Mouse (Mus musculus) MEL (cell line): ENCODE data around the gene Amz1. TPM values are rescaled to one million over a fixed set of nuclear protein-coding genes. Genes with fewer than 3 reads are reported as not detected.

Source experiments
- DNase-seq: peaks from one replicate; pipeline ENCODE4 v3.0.0; 2011; ENCODE audit warnings: low read depth, low spot score
- H3K27ac ChIP-seq: 2 replicates; pipeline ENCODE4 v1.5.1; 2012; ENCODE audit warnings: low read depth, mild to moderate bottlenecking, control low read depth, low read length, moderate library complexity; ENCODE audit not compliant: control insufficient read depth
- H3K27me3 ChIP-seq, 2 experiments: fragments of 150-350 bp in 1 of 2; sonication (generic) in 1 of 2; 2 replicates each; pipeline ENCODE4 v1.6.1; 2012; ENCODE audit warnings: low read length in 2 of 2, mild to moderate bottlenecking in 2 of 2, improper control_type of control experiment in 1 of 2, moderate library complexity in 1 of 2; ENCODE audit not compliant: insufficient read depth in 2 of 2, control insufficient read depth in 1 of 2
- H3K36me3 ChIP-seq, 2 experiments: 2 replicates each; pipeline ENCODE4 v1.6.1; 2012 to 2014; ENCODE audit warnings: low read length in 2 of 2, improper control_type of control experiment in 1 of 2, inconsistent platforms in 1 of 2, mild to moderate bottlenecking in 1 of 2; ENCODE audit not compliant: insufficient read depth in 2 of 2, control insufficient read depth in 1 of 2
- H3K4me1 ChIP-seq, 2 experiments: fragments of 150-350 bp in 1 of 2; sonication (generic) in 1 of 2; 2 replicates each; pipeline ENCODE4 v1.6.1; 2012; ENCODE audit warnings: low read length in 2 of 2, improper control_type of control experiment in 1 of 2, mild to moderate bottlenecking in 1 of 2; ENCODE audit not compliant: insufficient read depth in 2 of 2, control insufficient read depth in 1 of 2
- H3K4me3 ChIP-seq, 2 experiments: fragments of 150-350 bp in 1 of 2; sonication (generic) in 1 of 2; 2 replicates each; pipeline ENCODE4 v1.5.1; 2012; ENCODE audit warnings: low read depth in 2 of 2, low read length in 2 of 2, mild to moderate bottlenecking in 2 of 2, moderate library complexity in 2 of 2, control low read depth in 1 of 2, improper control_type of control experiment in 1 of 2; ENCODE audit not compliant: control insufficient read depth in 1 of 2, insufficient read depth in 1 of 2
- H3K79me2 ChIP-seq: 2 replicates; pipeline ENCODE4 v1.6.1; 2012; ENCODE audit warnings: mild to moderate bottlenecking, low read length, moderate library complexity; ENCODE audit not compliant: control insufficient read depth, poor library complexity, insufficient read depth
- H3K9ac ChIP-seq: 2 replicates; pipeline ENCODE4 v1.6.1; 2012; ENCODE audit warnings: low read depth, mild to moderate bottlenecking, control low read depth, low read length, moderate library complexity; ENCODE audit not compliant: control insufficient read depth, poor library complexity, severe bottlenecking
- H3K9me3 ChIP-seq: fragments of 150-350 bp; sonication (generic); replicated peaks from 2 replicates; pipeline ENCODE4 v1.6.1; 2012; ENCODE audit warnings: mild to moderate bottlenecking, low read length, improper control_type of control experiment, moderate library complexity; ENCODE audit not compliant: insufficient read depth
- CHD1 ChIP-seq: IDR thresholded peaks from 2 replicates; pipeline ENCODE4 v1.6.1; 2012; ENCODE audit warnings: low read depth, mild to moderate bottlenecking, inconsistent platforms, low read length, improper control_type of control experiment
- CHD2 ChIP-seq: IDR thresholded peaks from 2 replicates; pipeline ENCODE4 v1.6.1; 2011; ENCODE audit warnings: low read length, improper control_type of control experiment
- CTCF ChIP-seq, 3 experiments: IDR thresholded peaks in 2 of 3; conservative IDR thresholded peaks in 1 of 3; 2 replicates each; pipeline ENCODE4 v1.5.1; 2011 to 2012; ENCODE audit warnings: low read length in 3 of 3, low read depth in 2 of 3, mild to moderate bottlenecking in 2 of 3, improper control_type of control experiment in 1 of 3, inconsistent platforms in 1 of 3, mixed read lengths in 1 of 3, moderate library complexity in 1 of 3; ENCODE audit not compliant: control insufficient read depth in 1 of 3, insufficient read depth in 1 of 3, poor library complexity in 1 of 3, severe bottlenecking in 1 of 3
- E2F4 ChIP-seq: IDR thresholded peaks from 2 replicates; pipeline ENCODE4 v1.6.1; 2011; ENCODE audit warnings: low read depth, low read length, improper control_type of control experiment, borderline replicate concordance
- EP300 ChIP-seq, 2 experiments: IDR thresholded peaks; 2 replicates each; pipeline ENCODE4 v1.6.1; 2011; ENCODE audit warnings: improper control_type of control experiment in 2 of 2, low read length in 2 of 2, low read depth in 1 of 2, mild to moderate bottlenecking in 1 of 2
- GATA1 ChIP-seq: IDR thresholded peaks from 2 replicates; pipeline ENCODE4 v1.6.1; 2011; ENCODE audit warnings: low read depth, low read length, improper control_type of control experiment
- JUND ChIP-seq: IDR thresholded peaks from 2 replicates; pipeline ENCODE4 v1.6.1; 2011; ENCODE audit warnings: low read depth, mild to moderate bottlenecking, improper control_type of control experiment, low read length
- KAT2A ChIP-seq: conservative IDR thresholded peaks from 2 replicates; pipeline ENCODE4 v1.6.1; 2012; ENCODE audit warnings: low read depth, low read length, improper control_type of control experiment, inconsistent platforms
- MAFK ChIP-seq: IDR thresholded peaks from 2 replicates; pipeline ENCODE4 v1.6.1; 2011; ENCODE audit warnings: low read depth, mild to moderate bottlenecking, low read length, improper control_type of control experiment, borderline replicate concordance
- MAZ ChIP-seq: IDR thresholded peaks from 2 replicates; pipeline ENCODE4 v1.6.1; 2012; ENCODE audit warnings: low read depth, mild to moderate bottlenecking, inconsistent platforms, low read length, improper control_type of control experiment
- MYC ChIP-seq: IDR thresholded peaks from 2 replicates; pipeline ENCODE4 v1.6.1; 2011; ENCODE audit warnings: low read depth, mild to moderate bottlenecking, low read length, improper control_type of control experiment, moderate library complexity
- POLR2A ChIP-seq, 2 experiments: IDR thresholded peaks; 2 replicates each; pipeline ENCODE4 v1.6.1; 2011 to 2012; ENCODE audit warnings: low read length in 2 of 2, mild to moderate bottlenecking in 2 of 2, control low read depth in 1 of 2, improper control_type of control experiment in 1 of 2, low read depth in 1 of 2, moderate library complexity in 1 of 2; ENCODE audit not compliant: control insufficient read depth in 1 of 2, insufficient read depth in 1 of 2, poor library complexity in 1 of 2
- POLR2AphosphoS2 ChIP-seq: IDR thresholded peaks from 2 replicates; pipeline ENCODE4 v1.6.1; 2011; ENCODE audit warnings: low read length, improper control_type of control experiment
- POLR2AphosphoS5 ChIP-seq: IDR thresholded peaks from 2 replicates; pipeline ENCODE4 v1.6.1; 2012; ENCODE audit warnings: low read depth, borderline replicate concordance, mild to moderate bottlenecking, inconsistent platforms, low read length, moderate library complexity, mixed read lengths
- RCOR1 ChIP-seq: IDR thresholded peaks from 2 replicates; pipeline ENCODE4 v1.6.1; 2012; ENCODE audit warnings: low read depth, mild to moderate bottlenecking, inconsistent platforms, low read length, improper control_type of control experiment
- SIN3A ChIP-seq: IDR thresholded peaks from 2 replicates; pipeline ENCODE4 v1.6.1; 2012; ENCODE audit warnings: low read length, improper control_type of control experiment, inconsistent platforms
- SMC3 ChIP-seq: IDR thresholded peaks from 2 replicates; pipeline ENCODE4 v1.6.1; 2011; ENCODE audit warnings: low read depth, low read length, improper control_type of control experiment
- TAL1 ChIP-seq: IDR thresholded peaks from 2 replicates; pipeline ENCODE4 v1.6.1; 2012; ENCODE audit warnings: mild to moderate bottlenecking, inconsistent platforms, low read length, moderate library complexity, mixed read lengths
- TBP ChIP-seq: IDR thresholded peaks from 2 replicates; pipeline ENCODE4 v1.8.0; 2011; ENCODE audit warnings: low read depth, low read length, improper control_type of control experiment
- TCF12 ChIP-seq: IDR thresholded peaks from 2 replicates; pipeline ENCODE4 v1.6.1; 2014; ENCODE audit warnings: low read depth, mild to moderate bottlenecking, inconsistent platforms, low read length, improper control_type of control experiment, moderate library complexity
- UBTF ChIP-seq: IDR thresholded peaks from 2 replicates; pipeline ENCODE4 v1.6.1; 2012; ENCODE audit warnings: low read depth, mild to moderate bottlenecking, inconsistent platforms, low read length, improper control_type of control experiment, moderate library complexity, borderline replicate concordance; ENCODE audit not compliant: insufficient read depth
- USF1 ChIP-seq: IDR thresholded peaks from 2 replicates; pipeline ENCODE4 v1.6.1; 2014; ENCODE audit warnings: low read depth, mild to moderate bottlenecking, inconsistent platforms, low read length, improper control_type of control experiment, moderate library complexity
- ZNF384 ChIP-seq: IDR thresholded peaks from 2 replicates; pipeline ENCODE4 v1.6.1; 2012; ENCODE audit warnings: low read depth, mild to moderate bottlenecking, inconsistent platforms, low read length, improper control_type of control experiment
- polyA plus RNA-seq, 2 experiments: library from polyadenylated mRNA; stranded (reverse) in 1 of 2; unstranded in 1 of 2; fragments of >175 nt in 1 of 2; fragments of >200 nt in 1 of 2; gene quantifications; 2 replicates each; pipeline versions ENCODE4 v1.2.1 to v1.2.4; 2012; ENCODE audit warnings: low replicate concordance in 2 of 2, low read depth in 1 of 2; ENCODE audit not compliant: insufficient read length in 2 of 2, insufficient read depth in 1 of 2, missing spikeins in 1 of 2
- total RNA-seq: library from RNA; depleted of rRNA; stranded (reverse); fragments of 300-350 nt; gene quantifications from 2 replicates; pipeline ENCODE4 v1.2.3, GENCODE M21; 2012

Amz1 gene
- total and polyA plus RNA-seq, 3 experiments: 0.68 to 1.7 TPM; not detected in 1

GRCm38 (mm10) chr5:140783577-140783976 is 59.6 kb downstream of the Amz1 start:
- Histone ChIP-seq H3K27ac (no peak overlapping the region), H3K4me1 (no peaks in the 10 kb centered on the region), H3K79me2 (no peaks in the 10 kb centered on the region), H3K27me3 (no peaks in the 10 kb centered on the region), H3K36me3 (peaks cover 0 to 1% of the 10 kb centered on the region in 2 experiments; a peak in 2 of 4 replicates)
- no peak for DNase-seq
- TF ChIP-seq JUND: no peak
- TF ChIP-seq TBP: no peak
- no peak for TF ChIP-seq USF1
- TF ChIP-seq SMC3: peak; percentile 20; the same call in 1 of the 2 replicates
- no peak for TF ChIP-seq KAT2A
- TF ChIP-seq CTCF (IDR thresholded peaks at IDR 0.05 in 2 of 3, conservative IDR thresholded peaks at IDR 0.05 in 1 of 3; ENCODE audit: control insufficient read depth in 1 of 3, insufficient read depth in 1 of 3, low read depth in 2 of 3, low read length in 3 of 3, poor library complexity in 1 of 3, severe bottlenecking in 1 of 3): peak; percentile 25 to 47 (median 30); a peak in 5 of 6 replicates
- TF ChIP-seq, all 39 proteins: peak for 2
- H3K9me3 ChIP-seq: no peaks in the 10 kb centered on the region
- no peak overlapping the region for H3K9ac ChIP-seq
- H3K4me3 ChIP-seq: no peak overlapping the region

GRCm38 (mm10) chr5:140784288-140784687 is 60.4 kb downstream of the Amz1 start:
- no peaks in the 10 kb centered on the region for H3K79me2 ChIP-seq
- DNase-seq: no peak
- H3K27ac ChIP-seq: no peak overlapping the region
- no peaks in the 10 kb centered on the region for H3K4me1 ChIP-seq
- H3K36me3 ChIP-seq: peaks cover 0 to 1% of the 10 kb centered on the region in 2 experiments; a peak in 2 of 4 replicates
- TF ChIP-seq E2F4: no peak
- TF ChIP-seq MAFK: no peak
- no peak for TF ChIP-seq CHD1
- TF ChIP-seq CHD2: no peak
- TF ChIP-seq UBTF: no peak
- no peak for TF ChIP-seq SIN3A
- no peak for TF ChIP-seq GATA1
- no peak for TF ChIP-seq POLR2AphosphoS5
- no peak for TF ChIP-seq ZNF384
- TF ChIP-seq TAL1: no peak
- TF ChIP-seq EP300 (IDR thresholded peaks at IDR 0.05; ENCODE audit: low read depth in 1 of 2, low read length in 2 of 2): no peak
- no peak for TF ChIP-seq TBP
- TF ChIP-seq MAZ: no peak
- TF ChIP-seq POLR2AphosphoS2: no peak
- no peak for TF ChIP-seq MYC
- no peak for TF ChIP-seq POLR2A (IDR thresholded peaks at IDR 0.05; ENCODE audit: control insufficient read depth in 1 of 2, insufficient read depth in 1 of 2, low read depth in 1 of 2, low read length in 2 of 2, poor library complexity in 1 of 2)
- TF ChIP-seq JUND: no peak
- TF ChIP-seq RCOR1: no peak
- TF ChIP-seq TCF12: no peak
- TF ChIP-seq, all 39 proteins: peak for 0
- no peak overlapping the region for H3K9ac ChIP-seq
- no peak overlapping the region for H3K4me3 ChIP-seq
- no peaks in the 10 kb centered on the region for H3K27me3 ChIP-seq
- H3K9me3 ChIP-seq: no peaks in the 10 kb centered on the region
